Mouse (Mus musculus) embryonic facial prominence, embryonic 12.5 days (tissue): ENCODE data around the gene Vpreb2. TPM values are rescaled to one million over a fixed set of nuclear protein-coding genes. Genes with fewer than 3 reads are reported as not detected.
"Not testable (repeated sequence)": the region's sequence is repeated elsewhere in the genome, so short reads cannot be mapped to it uniquely, and the experiment has no call there.

ENCODE experiments used
- ATAC-seq: fragments of 200-750 bp; cut with Nextera tagmentation; 2 replicates; pipeline ENCODE4 v1.8.0; 2017; ENCODE audit not compliant: insufficient number of reproducible peaks, insufficient read depth, low FRiP score, low TSS enrichment
- H3K27ac ChIP-seq: fragments of 300-500 bp; sonication (generic); 2 replicates; pipeline ENCODE4 v1.5.1; 2016; ENCODE audit warnings: mild to moderate bottlenecking
- H3K27me3 ChIP-seq: fragments of 300-500 bp; sonication (generic); 2 replicates; pipeline ENCODE4 v1.6.1; 2016; ENCODE audit warnings: mild to moderate bottlenecking, moderate library complexity
- H3K36me3 ChIP-seq: fragments of 300-500 bp; sonication (generic); 2 replicates; pipeline ENCODE4 v1.6.1; 2016; ENCODE audit warnings: mild to moderate bottlenecking
- H3K4me1 ChIP-seq: fragments of 300-500 bp; sonication (generic); 2 replicates; pipeline ENCODE4 v1.6.1; 2016
- H3K4me2 ChIP-seq: fragments of 300-500 bp; sonication (generic); replicated peaks from 2 replicates; pipeline ENCODE4 v1.6.1; 2016; ENCODE audit warnings: mild to moderate bottlenecking, moderate library complexity
- H3K4me3 ChIP-seq: fragments of 300-500 bp; sonication (generic); 2 replicates; pipeline ENCODE4 v1.5.1; 2016; ENCODE audit warnings: mild to moderate bottlenecking
- H3K9ac ChIP-seq: fragments of 300-500 bp; sonication (generic); 2 replicates; pipeline ENCODE4 v1.6.1; 2016; ENCODE audit warnings: mild to moderate bottlenecking, moderate library complexity
- H3K9me3 ChIP-seq: fragments of 300-500 bp; sonication (generic); 2 replicates; pipeline ENCODE4 v1.6.1; 2016; ENCODE audit warnings: mild to moderate bottlenecking, moderate library complexity
- WGBS: fragments of 180-500 bp; shearing (Covaris S2); methylation state at CpG from one replicate; pipeline ENCODE4 v1.1.7; 2016; 5-methylcytosine and 5-hydroxymethylcytosine counted together
- polyA plus RNA-seq: library from polyadenylated mRNA; unstranded; fragments of >200 nt; fragmentation: Nextera tagmentation; extraction: Ambion mirVana; gene quantifications from 2 replicates; pipeline ENCODE4 v1.2.1, GENCODE M21; 2016

Gene Vpreb2
- polyA plus RNA-seq, 1 experiment from 2014 or later = not detected

DNA sequence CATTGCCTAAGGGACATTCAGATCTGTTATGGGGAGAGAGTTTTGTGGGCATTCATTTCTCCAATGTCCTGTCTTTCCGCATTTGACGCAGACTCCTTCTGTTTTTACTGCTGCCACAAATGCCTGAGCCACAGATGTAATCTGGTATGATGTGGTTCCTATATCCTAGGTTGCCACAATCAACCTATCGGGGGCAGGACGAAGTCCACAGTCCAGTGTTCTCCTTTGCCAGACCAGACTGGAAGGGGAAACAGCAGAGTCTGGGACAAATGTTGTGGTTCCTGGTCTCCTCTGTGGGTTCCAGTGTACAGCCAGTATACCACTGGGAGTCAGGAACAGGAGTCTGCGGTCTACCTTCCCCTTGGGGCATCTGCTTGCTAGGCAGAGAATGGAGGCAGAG, 19.4 kb downstream of the Vpreb2 start:
- WGBS = 93% methylated on average over 5 of the region's 5 CpGs
- Histone ChIP-seq H3K4me3 (no peak overlapping the region), H3K4me1 (no peaks in the 10 kb centered on the region), H3K9me3 (no peaks in the 10 kb centered on the region), H3K4me2 (no peak overlapping the region), H3K9ac (no peak overlapping the region), H3K27ac (no peak overlapping the region), H3K27me3 (no peaks in the 10 kb centered on the region), H3K36me3 (no peaks in the 10 kb centered on the region)
- no peak for ATAC-seq

DNA sequence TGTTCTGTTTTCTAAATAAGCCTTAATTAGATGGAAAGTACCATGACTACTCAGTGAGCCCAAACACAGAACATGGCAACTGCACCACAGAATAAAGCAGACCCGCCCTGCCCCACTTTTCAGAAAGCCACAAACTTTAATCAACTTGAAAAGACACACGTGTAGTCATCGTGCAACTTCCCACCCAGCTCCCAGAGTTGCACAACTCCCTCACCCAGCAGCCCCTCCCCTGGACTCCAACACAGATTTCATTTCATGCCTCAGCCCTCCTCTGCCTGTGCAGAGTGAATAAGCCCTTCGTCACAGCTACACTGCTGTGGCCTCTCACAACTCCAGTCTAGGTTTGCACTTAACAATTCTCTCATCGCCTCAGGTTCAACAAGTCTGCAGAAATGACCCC, 24.4 kb downstream of the Vpreb2 start:
- H3K4me2 ChIP-seq = no peak overlapping the region
- 79% methylated on average over 5 of the region's 5 CpGs for WGBS
- H3K9me3 ChIP-seq = no peaks in the 10 kb centered on the region
- H3K4me3 ChIP-seq = no peak overlapping the region
- ATAC-seq = no peak
- H3K9ac ChIP-seq = no peak overlapping the region
- H3K36me3 ChIP-seq = no peaks in the 10 kb centered on the region
- no peak overlapping the region for H3K27ac ChIP-seq
- H3K27me3 ChIP-seq = no peaks in the 10 kb centered on the region
- H3K4me1 ChIP-seq = no peaks in the 10 kb centered on the region

DNA sequence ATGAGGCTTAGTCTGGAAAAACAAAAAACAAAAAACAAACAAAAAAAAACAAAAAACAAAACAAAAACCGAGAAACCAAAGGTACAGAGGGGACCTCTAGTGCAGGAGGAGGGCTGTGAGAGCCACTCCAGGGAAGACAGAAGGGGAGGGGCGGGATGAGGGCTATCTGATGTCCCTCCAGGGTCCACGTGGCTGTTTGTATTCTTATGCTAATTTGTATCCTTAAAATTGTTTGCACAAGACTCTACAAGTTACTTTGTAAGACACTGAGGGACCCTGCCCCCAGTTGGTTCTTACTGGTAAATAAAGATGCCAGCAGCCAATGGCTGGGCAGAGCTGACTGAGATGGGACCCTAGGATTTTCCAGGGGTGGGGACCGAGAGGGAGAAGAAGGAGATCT, 26.9 kb downstream of the Vpreb2 start:
- Histone ChIP-seq H3K4me1 (no peaks in the 10 kb centered on the region), H3K9ac (no peak overlapping the region), H3K36me3 (no peaks in the 10 kb centered on the region), H3K27ac (no peak overlapping the region), H3K4me2 (no peak overlapping the region), H3K4me3 (no peak overlapping the region), H3K27me3 (no peaks in the 10 kb centered on the region), H3K9me3 (no peaks in the 10 kb centered on the region)
- 39% methylated on average over 4 of the region's 4 CpGs for WGBS
- no peak for ATAC-seq

DNA sequence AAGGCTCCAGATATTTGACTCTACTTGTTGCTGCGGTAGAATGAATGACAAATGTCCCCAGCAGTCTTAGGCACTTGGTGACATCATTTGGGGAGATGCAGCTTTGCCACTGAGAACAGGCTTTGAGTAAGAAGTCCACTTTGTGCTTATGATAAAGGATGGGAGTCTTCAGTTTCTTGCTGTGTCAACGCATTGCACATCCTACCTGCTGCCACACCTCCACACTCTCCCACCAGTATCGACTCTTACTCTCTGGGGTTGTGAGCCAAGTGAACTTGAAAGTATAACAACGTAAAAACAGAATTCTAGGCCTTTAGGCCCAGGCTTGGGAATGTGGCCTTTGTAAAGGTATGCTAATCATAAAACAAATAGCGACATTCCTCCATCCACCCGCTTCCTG, 30.9 kb downstream of the Vpreb2 start:
- no peak overlapping the region for H3K4me3 ChIP-seq
- no peak overlapping the region for H3K9ac ChIP-seq
- H3K36me3 ChIP-seq = no peaks in the 10 kb centered on the region
- no peaks in the 10 kb centered on the region for H3K27me3 ChIP-seq
- no peak for ATAC-seq
- no peak overlapping the region for H3K27ac ChIP-seq
- 77% methylated on average over 6 of the region's 6 CpGs for WGBS
- H3K4me1 ChIP-seq = no peaks in the 10 kb centered on the region
- no peak overlapping the region for H3K4me2 ChIP-seq
- no peaks in the 10 kb centered on the region for H3K9me3 ChIP-seq

DNA sequence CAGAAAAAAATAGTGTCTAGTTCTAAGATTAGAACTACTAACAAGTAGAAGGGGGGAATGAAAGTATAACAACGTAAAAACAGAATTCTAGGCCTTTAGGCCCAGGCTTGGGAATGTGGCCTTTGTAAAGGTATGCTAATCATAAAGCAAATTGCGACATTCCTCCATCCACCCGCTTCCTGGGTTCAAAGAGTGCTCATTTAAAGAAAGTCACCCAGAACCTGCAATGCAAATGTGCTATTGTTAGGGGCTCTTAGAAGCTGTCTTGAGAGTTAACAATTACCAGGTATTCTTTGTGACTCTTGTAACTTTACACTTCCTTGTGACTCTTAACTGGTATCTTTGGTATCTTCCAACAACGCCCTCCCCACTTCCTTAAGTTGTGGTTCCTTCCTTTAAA, 36.3 kb downstream of the Vpreb2 start:
- 58% methylated on average over 4 of the region's 4 CpGs for WGBS
- H3K4me2 ChIP-seq, H3K4me3 ChIP-seq, H3K9ac ChIP-seq, H3K9me3 ChIP-seq, H3K27me3 ChIP-seq, H3K4me1 ChIP-seq, H3K27ac ChIP-seq, ATAC-seq, H3K36me3 ChIP-seq: not testable (repeated sequence)

DNA sequence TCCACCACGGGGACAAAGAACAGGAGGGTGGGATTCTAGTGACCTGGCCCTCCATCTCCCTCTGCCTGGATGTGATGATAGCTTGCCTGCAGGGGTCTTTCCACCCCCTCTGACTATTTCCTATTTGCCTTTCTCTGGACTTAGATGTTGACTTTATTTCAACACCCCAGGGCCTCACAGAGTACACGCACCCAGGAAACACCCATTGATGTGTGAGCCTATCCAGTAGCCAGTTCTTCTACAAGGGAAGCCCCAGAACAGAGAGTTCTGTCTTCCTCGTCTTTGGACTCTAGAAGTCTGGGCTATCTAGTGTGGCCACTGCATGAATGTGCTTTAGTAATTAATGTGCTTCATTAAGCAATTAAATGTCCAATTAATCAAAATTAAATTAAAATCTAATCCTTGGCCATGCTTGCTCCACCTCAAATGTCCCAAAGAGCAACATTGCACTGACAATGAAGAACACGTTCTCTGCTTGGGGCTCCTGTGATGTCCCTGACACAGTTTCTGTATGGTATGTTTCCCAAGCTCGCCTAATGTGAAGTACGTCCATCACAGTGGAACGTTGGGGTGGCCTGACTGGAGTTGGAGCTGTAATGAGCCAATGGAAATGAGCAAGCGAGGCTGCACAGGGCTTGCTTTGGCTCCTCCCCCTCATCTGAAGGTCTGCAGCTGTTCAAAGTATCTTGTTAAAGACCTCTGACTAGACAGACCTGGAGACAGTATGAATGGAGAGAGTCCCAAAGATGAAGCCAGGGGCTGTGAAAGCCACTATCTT, 42.7 kb downstream of the Vpreb2 start:
- Histone ChIP-seq H3K27ac (no peak overlapping the region), H3K4me3 (no peak overlapping the region), H3K4me1 (no peaks in the 10 kb centered on the region), H3K9ac (no peak overlapping the region), H3K36me3 (no peaks in the 10 kb centered on the region), H3K27me3 (no peaks in the 10 kb centered on the region), H3K9me3 (no peaks in the 10 kb centered on the region), H3K4me2 (no peak overlapping the region)
- no peak for ATAC-seq
- WGBS = 75% methylated on average over 8 of the region's 8 CpGs

DNA sequence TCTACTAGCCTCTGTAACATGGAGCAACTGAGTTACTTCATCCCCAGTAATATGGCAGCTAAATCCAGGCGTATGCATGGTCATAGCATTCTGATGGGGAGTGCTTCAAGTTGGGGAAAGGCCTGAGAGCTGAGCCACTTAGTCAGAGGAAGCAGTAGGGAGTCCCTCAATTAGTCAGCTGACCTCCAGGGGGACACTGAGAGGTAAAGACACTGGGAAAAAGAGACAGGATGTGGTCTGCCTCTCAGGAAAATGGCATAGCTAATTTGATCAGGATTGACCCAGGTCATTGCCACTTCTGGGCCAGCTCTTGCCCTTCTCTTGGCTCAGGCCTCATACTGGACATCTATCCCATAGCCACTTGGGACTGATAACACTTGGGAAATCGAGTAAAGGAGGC, 47.1 kb downstream of the Vpreb2 start:
- WGBS = 56% methylated on average over 2 of the region's 2 CpGs
- no peak overlapping the region for H3K4me3 ChIP-seq
- H3K4me1 ChIP-seq = no peaks in the 10 kb centered on the region
- no peaks in the 10 kb centered on the region for H3K36me3 ChIP-seq
- H3K9me3 ChIP-seq = no peaks in the 10 kb centered on the region
- no peak overlapping the region for H3K9ac ChIP-seq
- H3K27me3 ChIP-seq = no peaks in the 10 kb centered on the region
- H3K4me2 ChIP-seq = no peak overlapping the region
- ATAC-seq = no peak
- H3K27ac ChIP-seq = no peak overlapping the region

Other genes with a start within 250 kb of the Vpreb2 start
- 44.5 and 48.2 TPM in 2 replicates for gene Med15, start 247.5 kb upstream of the Vpreb2 start, polyA plus RNA-seq
- 92.6 and 94.5 TPM in 2 replicates for gene Klhl22, start 220.8 kb upstream of the Vpreb2 start, polyA plus RNA-seq
- 47.6 and 49.8 TPM in 2 replicates for gene Scarf2, start 183.1 kb upstream of the Vpreb2 start, polyA plus RNA-seq
- gene B830017H08Rik, start 147.3 kb upstream of the Vpreb2 start, polyA plus RNA-seq = 0.47 and 0.70 TPM in 2 replicates
- gene Car15, start 142.1 kb upstream of the Vpreb2 start, polyA plus RNA-seq = 2.6 and 3.3 TPM in 2 replicates
- 0.19 and 0.45 TPM in 2 replicates for gene Gm20518, start 88.8 kb upstream of the Vpreb2 start, polyA plus RNA-seq
- 0.06 TPM in 1 of 2 replicates, not detected in the other for gene Tssk1, start 86.2 kb upstream of the Vpreb2 start, polyA plus RNA-seq
- gene Dgcr2, start 81.9 kb upstream of the Vpreb2 start, polyA plus RNA-seq = 103 and 105 TPM in 2 replicates
- gene Tssk2, start 81.8 kb upstream of the Vpreb2 start, polyA plus RNA-seq = 0.12 TPM in 1 of 2 replicates, not detected in the other
- gene Ess2, start 69.1 kb upstream of the Vpreb2 start, polyA plus RNA-seq = 50.7 and 54.0 TPM in 2 replicates
- gene Gsc2, start 65.4 kb upstream of the Vpreb2 start, polyA plus RNA-seq = not detected in 2 replicates
- 88.5 and 89.5 TPM in 2 replicates for gene Slc25a1, start 52.2 kb upstream of the Vpreb2 start, polyA plus RNA-seq
- 121 and 129 TPM in 2 replicates for gene Dgcr6, start 72.4 kb downstream of the Vpreb2 start, polyA plus RNA-seq
- 11.1 and 11.3 TPM in 2 replicates for gene Prodh, start 109.8 kb downstream of the Vpreb2 start, polyA plus RNA-seq
- gene Rtn4r, start 147.2 kb downstream of the Vpreb2 start, polyA plus RNA-seq = 3.1 and 3.4 TPM in 2 replicates
- not detected in 2 replicates for gene Ccdc188, start 237.5 kb downstream of the Vpreb2 start, polyA plus RNA-seq